Mouse (Mus musculus): ENCODE data around the gene Tomm6. TPM values are rescaled to one million over a fixed set of nuclear protein-coding genes. Genes with fewer than 3 reads are reported as not detected.
A peak's percentile ranks its signal among the peaks of the same experiment; 100 is the strongest.

Tomm6 gene
- total and polyA plus RNA-seq, 2 experiments from 2014 or later = 158 to 343 TPM

DNA sequence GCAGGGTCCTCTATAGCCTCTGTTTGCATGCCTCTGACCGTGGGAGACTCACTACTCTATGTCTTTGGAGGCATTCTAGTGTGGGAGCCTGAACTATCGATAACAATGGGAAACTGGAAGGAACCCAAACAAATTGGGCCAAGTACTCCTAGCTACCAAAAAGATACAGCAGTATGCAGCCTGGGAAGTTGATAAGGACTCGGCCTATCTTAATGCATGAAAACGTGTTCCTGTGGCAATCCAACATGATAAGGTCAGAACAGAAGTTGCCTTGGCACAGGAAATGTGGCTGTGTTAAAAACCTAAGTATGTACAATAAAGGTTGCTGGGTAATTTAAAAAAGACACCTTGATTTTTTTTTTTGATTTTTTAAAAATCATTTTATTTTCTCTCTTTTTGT is 33.0 kb upstream of the Tomm6 start:
- DNase-seq (ENCODE audit: low spot score) (no peak), ATAC-seq (no peak)
- Histone ChIP-seq H3K27me3 (ENCODE audit: insufficient read depth, low read length) (no peaks in the 10 kb centered on the region), H3K4me1 (ENCODE audit: insufficient read depth, low read length) (no peaks in the 10 kb centered on the region), H3K36me3 (ENCODE audit: insufficient read depth, low read length) (no peaks in the 10 kb centered on the region), H3K4me3 (ENCODE audit: low read length) (no peak overlapping the region), H3K4me2 (ENCODE audit: low read depth, low read length) (no peak overlapping the region), H3K27ac (no peak overlapping the region), H3K9me3 (ENCODE audit: low read length) (no peaks in the 10 kb centered on the region), H3K9ac (replicated peaks; ENCODE audit: low read length) (no peak overlapping the region)
- no peak for TF ChIP-seq CTCF (IDR thresholded peaks at IDR 0.05; ENCODE audit: low read depth)
- WGBS = 81% methylated on average over 4 of the region's 4 CpGs

GRCm38 (mm10) chr17:47715037-47715436 is 26.9 kb upstream of the Tomm6 start:
- TF ChIP-seq CTCF (IDR thresholded peaks at IDR 0.05; ENCODE audit: low read depth) = no peak
- DNase-seq (ENCODE audit: low spot score) = no peak
- Histone ChIP-seq H3K4me3 (ENCODE audit: low read length) (no peak overlapping the region), H3K27ac (no peak overlapping the region), H3K36me3 (ENCODE audit: insufficient read depth, low read length) (no peaks in the 10 kb centered on the region), H3K9ac (replicated peaks; ENCODE audit: low read length) (no peak overlapping the region), H3K4me2 (ENCODE audit: low read depth, low read length) (no peak overlapping the region), H3K27me3 (ENCODE audit: insufficient read depth, low read length) (no peaks in the 10 kb centered on the region), H3K4me1 (ENCODE audit: insufficient read depth, low read length) (no peaks in the 10 kb centered on the region), H3K9me3 (ENCODE audit: low read length) (no peaks in the 10 kb centered on the region)
- WGBS = 68% methylated on average over 3 of the region's 3 CpGs
- no peak for ATAC-seq

DNA sequence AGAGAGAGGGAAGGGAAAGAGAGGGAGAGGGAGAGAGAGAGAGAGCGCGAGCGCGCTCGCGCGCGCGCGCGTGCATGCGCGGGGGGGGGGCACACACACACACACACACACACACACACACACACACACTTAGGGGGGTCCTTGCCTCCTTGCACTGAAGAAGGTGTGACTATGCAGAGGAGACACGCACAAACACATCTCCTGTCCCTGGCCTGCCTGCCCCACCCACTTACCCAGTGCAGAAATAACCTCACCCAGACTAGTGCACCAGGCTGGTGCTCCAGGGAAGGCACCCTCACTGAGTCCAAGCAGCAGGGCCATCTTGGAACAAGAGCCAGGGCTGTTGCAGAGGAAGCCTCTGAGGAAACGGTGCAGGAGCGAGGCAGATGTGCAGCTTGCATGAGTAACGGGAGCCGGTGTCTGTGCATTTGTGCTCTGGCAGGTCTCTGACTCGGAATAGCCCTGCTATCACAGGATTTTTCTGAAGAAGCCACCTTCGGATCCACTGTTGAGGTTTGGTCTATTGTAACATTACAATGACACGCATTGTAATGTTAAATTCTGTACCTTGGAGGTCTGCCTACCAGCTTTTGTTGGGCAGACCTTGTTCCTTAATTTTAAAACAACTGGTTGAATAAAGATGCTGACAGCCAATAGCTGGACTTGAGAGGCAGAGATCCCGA is 24.8 kb upstream of the Tomm6 start:
- Histone ChIP-seq H3K9ac (replicated peaks; ENCODE audit: low read length) (no peak overlapping the region), H3K9me3 (ENCODE audit: low read length) (no peaks in the 10 kb centered on the region), H3K4me1 (ENCODE audit: insufficient read depth, low read length) (no peaks in the 10 kb centered on the region), H3K4me3 (ENCODE audit: low read length) (no peak overlapping the region), H3K36me3 (ENCODE audit: insufficient read depth, low read length) (no peaks in the 10 kb centered on the region), H3K27ac (no peak overlapping the region), H3K4me2 (ENCODE audit: low read depth, low read length) (no peak overlapping the region), H3K27me3 (ENCODE audit: insufficient read depth, low read length) (no peaks in the 10 kb centered on the region)
- WGBS = 40% methylated on average over 21 of the region's 22 CpGs
- DNase-seq (ENCODE audit: low spot score) (no peak), ATAC-seq (peak; percentile 52; the same call in 1 of the 2 replicates)
- TF ChIP-seq CTCF (IDR thresholded peaks at IDR 0.05; ENCODE audit: low read depth) = no peak

GRCm38 (mm10) chr17:47711883-47712282 is 23.7 kb upstream of the Tomm6 start:
- Histone ChIP-seq H3K9ac (replicated peaks; ENCODE audit: low read length) (no peak overlapping the region), H3K9me3 (ENCODE audit: low read length) (no peaks in the 10 kb centered on the region), H3K36me3 (ENCODE audit: insufficient read depth, low read length) (no peaks in the 10 kb centered on the region), H3K4me2 (ENCODE audit: low read depth, low read length) (no peak overlapping the region), H3K4me3 (ENCODE audit: low read length) (no peak overlapping the region), H3K27me3 (ENCODE audit: insufficient read depth, low read length) (no peaks in the 10 kb centered on the region), H3K27ac (no peak overlapping the region), H3K4me1 (ENCODE audit: insufficient read depth, low read length) (no peaks in the 10 kb centered on the region)
- 79% methylated on average over 6 of the region's 6 CpGs for WGBS
- ATAC-seq (no peak), DNase-seq (ENCODE audit: low spot score) (no peak)
- TF ChIP-seq CTCF (IDR thresholded peaks at IDR 0.05; ENCODE audit: low read depth) = no peak

DNA sequence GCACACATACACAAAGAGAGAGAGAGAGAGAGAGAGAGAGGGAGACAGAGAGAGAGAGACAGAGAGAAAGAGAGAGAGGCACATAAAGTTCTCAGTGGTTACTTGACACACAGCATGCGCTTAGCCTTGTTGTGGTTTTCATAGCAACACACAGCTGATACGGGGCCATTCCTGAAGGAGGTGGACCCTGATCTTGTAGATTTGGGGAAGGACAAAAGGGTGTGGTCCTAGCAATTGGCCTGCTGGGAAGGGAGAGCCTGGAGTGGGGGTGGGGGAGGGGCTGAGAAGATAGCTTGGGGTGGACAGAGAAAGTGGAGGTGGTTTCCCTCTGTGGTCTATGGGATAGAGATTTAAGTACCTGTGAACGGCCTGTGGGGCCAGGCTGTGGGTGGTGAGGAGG is 21.9 kb upstream of the Tomm6 start:
- no peak for DNase-seq (ENCODE audit: low spot score)
- Histone ChIP-seq H3K9me3 (ENCODE audit: low read length) (no peaks in the 10 kb centered on the region), H3K27ac (no peak overlapping the region), H3K4me3 (ENCODE audit: low read length) (no peak overlapping the region), H3K27me3 (ENCODE audit: insufficient read depth, low read length) (no peaks in the 10 kb centered on the region), H3K9ac (replicated peaks; ENCODE audit: low read length) (no peak overlapping the region), H3K36me3 (ENCODE audit: insufficient read depth, low read length) (no peaks in the 10 kb centered on the region), H3K4me2 (ENCODE audit: low read depth, low read length) (no peak overlapping the region), H3K4me1 (ENCODE audit: insufficient read depth, low read length) (no peaks in the 10 kb centered on the region)
- no peak for ATAC-seq
- TF ChIP-seq CTCF (IDR thresholded peaks at IDR 0.05; ENCODE audit: low read depth) = no peak
- WGBS = 84% methylated on average over 3 of the region's 3 CpGs

- Histone ChIP-seq H3K4me3 (ENCODE audit: low read length) (no peak overlapping the region), H3K4me2 (ENCODE audit: low read depth, low read length) (no peak overlapping the region), H3K4me1 (ENCODE audit: insufficient read depth, low read length) (no peaks in the 10 kb centered on the region), H3K9me3 (ENCODE audit: low read length) (no peaks in the 10 kb centered on the region), H3K27ac (no peak overlapping the region), H3K36me3 (ENCODE audit: insufficient read depth, low read length) (no peaks in the 10 kb centered on the region), H3K9ac (replicated peaks; ENCODE audit: low read length) (no peak overlapping the region), H3K27me3 (ENCODE audit: insufficient read depth, low read length) (no peaks in the 10 kb centered on the region)
- TF ChIP-seq CTCF (IDR thresholded peaks at IDR 0.05; ENCODE audit: low read depth) = no peak
- 71% methylated on average over 4 of the region's 4 CpGs for WGBS
- no peak for DNase-seq (ENCODE audit: low spot score)
- ATAC-seq = no peak
Observed at GRCm38 (mm10) chr17:47708972-47709371, 20.8 kb upstream of the Tomm6 start.

DNA sequence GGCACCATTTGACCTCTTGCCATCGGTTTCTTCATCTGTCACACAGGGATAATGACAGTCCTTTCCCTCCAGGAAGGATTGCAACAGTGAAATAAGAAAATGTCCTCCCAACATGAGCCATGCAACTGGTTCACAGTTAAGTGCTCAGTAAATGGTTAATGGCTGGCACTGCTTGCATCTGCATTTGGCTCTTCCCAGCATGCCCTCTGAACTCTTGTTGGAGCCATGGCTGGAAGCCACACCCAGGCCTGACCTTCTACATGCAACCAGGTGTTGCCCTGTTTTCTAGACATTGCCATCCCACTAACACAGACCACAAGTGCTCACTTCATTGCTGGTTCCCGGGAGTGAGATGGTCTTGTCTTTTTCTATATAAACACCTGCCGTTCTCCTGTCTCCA is 19.8 kb upstream of the Tomm6 start:
- Histone ChIP-seq H3K9me3 (ENCODE audit: low read length) (no peaks in the 10 kb centered on the region), H3K4me1 (ENCODE audit: insufficient read depth, low read length) (no peaks in the 10 kb centered on the region), H3K27ac (no peak overlapping the region), H3K4me3 (ENCODE audit: low read length) (no peak overlapping the region), H3K4me2 (ENCODE audit: low read depth, low read length) (no peak overlapping the region), H3K36me3 (ENCODE audit: insufficient read depth, low read length) (no peaks in the 10 kb centered on the region), H3K9ac (replicated peaks; ENCODE audit: low read length) (no peak overlapping the region), H3K27me3 (ENCODE audit: insufficient read depth, low read length) (no peaks in the 10 kb centered on the region)
- ATAC-seq (no peak), DNase-seq (ENCODE audit: low spot score) (no peak)
- WGBS = 84% methylated on average over 3 of the region's 3 CpGs
- TF ChIP-seq CTCF (IDR thresholded peaks at IDR 0.05; ENCODE audit: low read depth) = no peak

Data from hindbrain, postnatal 0 days (tissue).